Mouse (Mus musculus) testis, adult 2 months (tissue): ENCODE results near the gene Rps6ka1.

Experiments used
- CTCF ChIP-seq: fragments of 200-500 bp; IDR thresholded peaks from 2 replicates; pipeline ENCODE4 v1.5.1; 2012; ENCODE audit warnings: low read depth, mild to moderate bottlenecking, inconsistent platforms, low read length, moderate library complexity; ENCODE audit not compliant: control insufficient read depth, insufficient read depth, insufficient replicate concordance
- POLR2A ChIP-seq: fragments of 200-500 bp; IDR thresholded peaks from 2 replicates; pipeline ENCODE4 v1.6.1; 2012; ENCODE audit warnings: low read depth, mild to moderate bottlenecking, inconsistent platforms, low read length, moderate library complexity; ENCODE audit not compliant: control insufficient read depth

DNA sequence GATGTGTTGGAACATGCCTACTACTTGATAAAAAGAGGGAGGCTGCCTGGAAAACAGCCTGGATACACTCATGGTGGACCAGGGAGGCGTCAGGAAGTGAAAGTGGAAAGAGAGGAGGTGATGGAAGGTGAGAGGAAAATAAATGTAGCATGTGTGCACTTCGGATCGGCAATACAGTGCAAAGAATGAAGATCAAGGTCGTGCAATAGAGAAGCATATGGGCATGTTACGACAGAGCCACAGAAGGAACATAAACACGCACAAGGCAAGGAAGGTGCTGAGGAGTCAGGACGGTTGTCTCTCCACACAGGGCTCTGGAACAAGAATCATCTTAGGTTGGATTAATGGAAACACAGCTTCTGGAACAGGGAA lies 71.1 kb downstream of the Rps6ka1 start:
- TF ChIP-seq CTCF: no peak
- TF ChIP-seq POLR2A: no peak
